Mouse (Mus musculus) heart, postnatal 0 days (tissue): ENCODE results near the gene Rsph10b. TPM values are rescaled to one million over a fixed set of nuclear protein-coding genes. Genes with fewer than 3 reads are reported as not detected.

ENCODE experiments used
- ATAC-seq: fragments of 200-750 bp; cut with Nextera tagmentation; 2 replicates; pipeline ENCODE4 v1.8.0; 2017; ENCODE audit warnings: low read depth, moderate number of reproducible peaks, moderate library complexity; ENCODE audit not compliant: insufficient read depth
- DNase-seq: peaks from one replicate; pipeline ENCODE4 v3.0.0-alpha.2; 2016; ENCODE audit warnings: low spot score
- H3K27ac ChIP-seq: fragments of 300-500 bp; sonication (generic); 2 replicates; pipeline ENCODE4 v1.5.1; 2014; ENCODE audit warnings: low read depth, mild to moderate bottlenecking
- H3K27me3 ChIP-seq: fragments of 300-500 bp; sonication (generic); 2 replicates; pipeline ENCODE4 v1.6.1; 2014; ENCODE audit warnings: low read length, mixed read lengths; ENCODE audit not compliant: control insufficient read depth, insufficient read depth
- H3K36me3 ChIP-seq: fragments of 300-500 bp; sonication (generic); replicated peaks from 2 replicates; pipeline ENCODE4 v1.6.1; 2014; ENCODE audit warnings: low read length, mixed read lengths; ENCODE audit not compliant: control insufficient read depth, insufficient read depth
- H3K4me1 ChIP-seq: fragments of 300-500 bp; sonication (generic); 2 replicates; pipeline ENCODE4 v1.6.1; 2014; ENCODE audit warnings: antibody characterized with exemption; ENCODE audit not compliant: control insufficient read depth, insufficient read depth
- H3K4me2 ChIP-seq: fragments of 300-500 bp; sonication (generic); 2 replicates; pipeline ENCODE4 v1.6.1; 2014; ENCODE audit warnings: low read depth, mild to moderate bottlenecking, low read length, moderate library complexity
- H3K4me3 ChIP-seq: fragments of 300-500 bp; sonication (generic); 2 replicates; pipeline ENCODE4 v1.5.1; 2014; ENCODE audit warnings: low read depth, low read length
- H3K9ac ChIP-seq: fragments of 300-500 bp; sonication (generic); replicated peaks from 2 replicates; pipeline ENCODE4 v1.6.1; 2014; ENCODE audit warnings: low read depth, low read length, mixed read lengths
- H3K9me3 ChIP-seq: fragments of 300-500 bp; sonication (generic); replicated peaks from 2 replicates; pipeline ENCODE4 v1.6.1; 2016; ENCODE audit warnings: low read length; ENCODE audit not compliant: control insufficient read depth
- CTCF ChIP-seq: IDR thresholded peaks from 2 replicates; pipeline ENCODE4 v1.5.1; 2016; ENCODE audit warnings: antibody characterized with exemption, control low read depth, low read depth
- EP300 ChIP-seq: IDR thresholded peaks from 2 replicates; pipeline ENCODE4 v1.6.1; 2016; ENCODE audit warnings: antibody characterized with exemption, low read depth
- WGBS: fragments of 180-500 bp; shearing (Covaris S2); extraction: QIAGEN DNeasy Blood & Tissue Kit; methylation state at CpG from one replicate; pipeline ENCODE4 v1.1.7; 2014; 5-methylcytosine and 5-hydroxymethylcytosine counted together
- polyA plus RNA-seq: library from polyadenylated mRNA; unstranded; fragments of >200 nt; fragmentation: Nextera tagmentation; extraction: Ambion mirVana; gene quantifications from 2 replicates; pipeline ENCODE4 v1.2.1, GENCODE M21; 2015
- total RNA-seq: library from RNA; depleted of rRNA; stranded (reverse); fragments of >200 nt; gene quantifications from 2 replicates; pipeline ENCODE4 v1.2.3, GENCODE M21; 2014; ENCODE audit warnings: low replicate concordance

Rsph10b gene
- total and polyA plus RNA-seq, 2 experiments from 2014 or later, result 0.72 to 1.2 TPM

- Histone ChIP-seq H3K9ac (no peak overlapping the region), H3K4me2 (no peak overlapping the region), H3K4me1 (no peaks in the 10 kb centered on the region), H3K4me3 (no peak overlapping the region), H3K27ac (no peak overlapping the region), H3K27me3 (no peaks in the 10 kb centered on the region), H3K9me3 (no peaks in the 10 kb centered on the region), H3K36me3 (no peaks in the 10 kb centered on the region)
- peak; percentile 88 for TF ChIP-seq CTCF
- TF ChIP-seq EP300, result no peak
- ATAC-seq (peak; percentile 77), DNase-seq (peak; percentile 31)
- WGBS, result 45% methylated on average over 4 of the region's 4 CpGs
These were observed 42.2 kb downstream of the Rsph10b start for GRCm38 (mm10) chr5:143974931-143975630.

GRCm38 (mm10) chr5:143975631-143975933, 42.7 kb downstream of the Rsph10b start:
- DNase-seq, result no peak
- 18% methylated on average over 2 of the region's 2 CpGs for WGBS
- no peak overlapping the region for H3K4me2 ChIP-seq
- TF ChIP-seq EP300 (no peak), CTCF (no peak)
- H3K4me1 ChIP-seq, result no peaks in the 10 kb centered on the region
- H3K9ac ChIP-seq, result no peak overlapping the region
- H3K36me3 ChIP-seq, result no peaks in the 10 kb centered on the region
- no peak overlapping the region for H3K4me3 ChIP-seq
- no peak overlapping the region for H3K27ac ChIP-seq
- no peaks in the 10 kb centered on the region for H3K9me3 ChIP-seq
- ATAC-seq, result peak; percentile 41
- no peaks in the 10 kb centered on the region for H3K27me3 ChIP-seq

- Histone ChIP-seq H3K4me1 (no peaks in the 10 kb centered on the region), H3K4me3 (no peak overlapping the region), H3K27ac (no peak overlapping the region), H3K36me3 (no peaks in the 10 kb centered on the region), H3K9ac (no peak overlapping the region), H3K27me3 (no peaks in the 10 kb centered on the region), H3K9me3 (no peaks in the 10 kb centered on the region), H3K4me2 (no peak overlapping the region)
- no peak for DNase-seq
- TF ChIP-seq CTCF, result no peak
- TF ChIP-seq EP300, result no peak
- WGBS, result 73% methylated on average over 11 of the region's 11 CpGs
- no peak for ATAC-seq
These were observed 43.4 kb downstream of the Rsph10b start for GRCm38 (mm10) chr5:143976232-143976631.

GRCm38 (mm10) chr5:143976726-143977431, 44.0 kb downstream of the Rsph10b start:
- H3K9me3 ChIP-seq, result no peaks in the 10 kb centered on the region
- no peaks in the 10 kb centered on the region for H3K36me3 ChIP-seq
- WGBS, result 57% methylated on average over 16 of the region's 16 CpGs
- no peak for DNase-seq
- H3K4me1 ChIP-seq, result no peaks in the 10 kb centered on the region
- H3K27ac ChIP-seq, result no peak overlapping the region
- TF ChIP-seq EP300 (no peak), CTCF (no peak)
- ATAC-seq, result no peak
- H3K4me2 ChIP-seq, result no peak overlapping the region
- no peak overlapping the region for H3K4me3 ChIP-seq
- no peak overlapping the region for H3K9ac ChIP-seq
- no peaks in the 10 kb centered on the region for H3K27me3 ChIP-seq

- no peak for TF ChIP-seq EP300
- no peak for TF ChIP-seq CTCF
- WGBS, result 33% methylated on average over 9 of the region's 9 CpGs
- H3K36me3 ChIP-seq, result peaks cover 19% of the 10 kb centered on the region
- H3K4me2 ChIP-seq, result no peak overlapping the region
- no peak overlapping the region for H3K4me3 ChIP-seq
- ATAC-seq, result peak; percentile 41; the same call in 1 of the 2 replicates
- H3K9ac ChIP-seq, result no peak overlapping the region
- DNase-seq, result no peak
- no peaks in the 10 kb centered on the region for H3K9me3 ChIP-seq
- H3K4me1 ChIP-seq, result no peaks in the 10 kb centered on the region
- H3K27me3 ChIP-seq, result no peaks in the 10 kb centered on the region
- no peak overlapping the region for H3K27ac ChIP-seq
These were observed 48.0 kb downstream of the Rsph10b start for GRCm38 (mm10) chr5:143980858-143981257.
